Mouse (Mus musculus) liver, adult 2 months (tissue): ENCODE results near the gene Prkd2. TPM values are rescaled to one million over a fixed set of nuclear protein-coding genes. Genes with fewer than 3 reads are reported as not detected.

Experiments used
- DNase-seq: peaks from one replicate; pipeline ENCODE4 v3.0.0-alpha.2; 2011; ENCODE audit warnings: low read depth, low spot score; ENCODE audit errors: extremely low read depth
- H3K27ac ChIP-seq: fragments of 200-500 bp; replicated peaks from 2 replicates; pipeline ENCODE4 v1.5.1; 2012; ENCODE audit warnings: low read depth, mild to moderate bottlenecking, control low read depth, inconsistent platforms, low read length; ENCODE audit not compliant: insufficient read depth
- H3K27me3 ChIP-seq: fragments of 200-500 bp; 2 replicates; pipeline ENCODE4 v1.6.1; 2012; ENCODE audit warnings: mild to moderate bottlenecking, moderate library complexity, low read length, inconsistent platforms; ENCODE audit not compliant: control insufficient read depth, insufficient read depth
- H3K36me3 ChIP-seq: fragments of 200-500 bp; 2 replicates; pipeline ENCODE4 v1.6.1; 2012; ENCODE audit warnings: low read length, inconsistent platforms; ENCODE audit not compliant: control insufficient read depth, insufficient read depth
- H3K4me1 ChIP-seq: fragments of 200-500 bp; 2 replicates; pipeline ENCODE4 v1.6.1; 2011; ENCODE audit warnings: low read length; ENCODE audit not compliant: control insufficient read depth, insufficient read depth
- H3K4me3 ChIP-seq: fragments of 200-500 bp; 2 replicates; pipeline ENCODE4 v1.5.1; 2011; ENCODE audit warnings: low read depth, mild to moderate bottlenecking, control low read depth, low read length, moderate library complexity; ENCODE audit not compliant: insufficient read depth
- H3K79me2 ChIP-seq: fragments of 200-500 bp; 2 replicates; pipeline ENCODE4 v1.6.1; 2012; ENCODE audit warnings: inconsistent platforms, mild to moderate bottlenecking, low read length, moderate library complexity; ENCODE audit not compliant: control insufficient read depth, insufficient read depth
- H3K9ac ChIP-seq: fragments of 200-500 bp; 2 replicates; pipeline ENCODE4 v1.6.1; 2012; ENCODE audit warnings: low read depth, mild to moderate bottlenecking, control low read depth, inconsistent platforms, low read length
- CTCF ChIP-seq: fragments of 200-500 bp; IDR thresholded peaks from 2 replicates; pipeline ENCODE4 v1.5.1; 2011; ENCODE audit warnings: low read depth, low read length, control low read depth
- POLR2A ChIP-seq: fragments of 200-500 bp; IDR thresholded peaks from 2 replicates; pipeline ENCODE4 v1.6.1; 2011; ENCODE audit warnings: low read length, control low read depth; ENCODE audit not compliant: insufficient read depth; ENCODE audit errors: extremely low read depth
- WGBS: fragments of 180-500 bp; shearing (Covaris S2); methylation state at CpG from one replicate; pipeline ENCODE4 v1.1.7; 2018; 5-methylcytosine and 5-hydroxymethylcytosine counted together
- polyA plus RNA-seq: library from polyadenylated mRNA; depleted of rRNA; stranded (reverse); fragments of >200 nt; gene quantifications from 2 replicates; pipeline ENCODE4 v1.2.3, GENCODE M21; 2012
- total RNA-seq: library from RNA; depleted of rRNA; stranded (reverse); fragments of >200 nt; gene quantifications from 2 replicates; pipeline ENCODE4 v1.2.3, GENCODE M21; 2014

Gene Prkd2
- total and polyA plus RNA-seq, 2 experiments, result 2.5 to 11.7 TPM

GRCm38 (mm10) chr7:16909909-16910308, 67.2 kb downstream of the Prkd2 start:
- Histone ChIP-seq H3K27ac (no peak overlapping the region), H3K4me1 (no peaks in the 10 kb centered on the region), H3K36me3 (no peaks in the 10 kb centered on the region), H3K27me3 (no peaks in the 10 kb centered on the region), H3K79me2 (no peaks in the 10 kb centered on the region), H3K4me3 (no peak overlapping the region), H3K9ac (no peak overlapping the region)
- DNase-seq, result no peak
- TF ChIP-seq CTCF (no peak), POLR2A (no peak)
- 64% methylated on average over 10 of the region's 10 CpGs for WGBS

DNA sequence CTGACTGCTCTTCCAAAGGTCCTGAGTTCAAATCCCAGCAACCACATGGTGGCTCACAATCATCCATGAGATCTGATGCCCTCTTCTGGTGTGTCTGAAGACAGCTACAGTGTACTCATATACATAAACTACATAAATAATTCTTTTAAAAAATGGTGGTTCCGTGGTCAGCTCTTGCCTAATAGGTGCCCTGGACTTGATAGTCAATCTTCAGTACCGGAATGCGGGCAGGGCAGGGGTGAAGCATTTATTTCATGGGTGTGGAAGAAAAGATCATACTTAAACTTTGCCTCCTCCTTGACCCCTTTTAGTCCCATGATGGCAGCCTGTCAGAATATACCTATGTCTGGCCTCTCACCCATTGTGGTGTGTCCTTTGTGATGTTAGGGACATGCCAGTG, 69.2 kb downstream of the Prkd2 start:
- TF ChIP-seq CTCF (no peak), POLR2A (no peak)
- H3K9ac ChIP-seq, result no peak overlapping the region
- no peak overlapping the region for H3K4me3 ChIP-seq
- peaks cover 2% of the 10 kb centered on the region; the same call in 1 of the 2 replicates for H3K36me3 ChIP-seq
- H3K4me1 ChIP-seq, result no peaks in the 10 kb centered on the region
- no peaks in the 10 kb centered on the region for H3K79me2 ChIP-seq
- WGBS, result 97% methylated on average over 3 of the region's 3 CpGs
- no peaks in the 10 kb centered on the region for H3K27me3 ChIP-seq
- DNase-seq, result no peak
- no peak overlapping the region for H3K27ac ChIP-seq

DNA sequence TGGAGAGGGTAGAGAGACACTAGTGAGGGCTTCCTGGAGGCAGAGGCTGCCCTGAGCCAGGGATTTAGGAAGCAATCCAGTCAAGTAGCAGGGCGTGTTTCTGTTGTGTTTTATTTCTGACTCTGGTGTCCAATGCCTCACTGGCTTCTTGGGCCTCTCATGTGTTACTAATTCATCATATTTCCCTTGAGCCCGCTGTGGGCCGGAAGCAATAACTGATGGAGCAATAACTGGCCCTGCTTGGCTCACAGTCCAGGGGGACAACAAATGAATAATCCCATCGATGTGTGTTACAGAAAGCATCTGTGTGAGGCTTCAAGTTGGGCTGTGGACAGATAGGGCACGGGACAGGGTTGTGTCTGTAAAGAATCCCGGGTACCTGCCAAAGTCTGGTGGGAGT, 69.7 kb downstream of the Prkd2 start:
- Histone ChIP-seq H3K36me3 (peaks cover 2% of the 10 kb centered on the region; the same call in 1 of the 2 replicates), H3K79me2 (no peaks in the 10 kb centered on the region), H3K27me3 (no peaks in the 10 kb centered on the region), H3K9ac (no peak overlapping the region), H3K4me1 (no peaks in the 10 kb centered on the region), H3K27ac (no peak overlapping the region), H3K4me3 (no peak overlapping the region)
- DNase-seq, result no peak
- WGBS, result 92% methylated on average over 6 of the region's 6 CpGs
- TF ChIP-seq CTCF, result no peak
- TF ChIP-seq POLR2A, result no peak

DNA sequence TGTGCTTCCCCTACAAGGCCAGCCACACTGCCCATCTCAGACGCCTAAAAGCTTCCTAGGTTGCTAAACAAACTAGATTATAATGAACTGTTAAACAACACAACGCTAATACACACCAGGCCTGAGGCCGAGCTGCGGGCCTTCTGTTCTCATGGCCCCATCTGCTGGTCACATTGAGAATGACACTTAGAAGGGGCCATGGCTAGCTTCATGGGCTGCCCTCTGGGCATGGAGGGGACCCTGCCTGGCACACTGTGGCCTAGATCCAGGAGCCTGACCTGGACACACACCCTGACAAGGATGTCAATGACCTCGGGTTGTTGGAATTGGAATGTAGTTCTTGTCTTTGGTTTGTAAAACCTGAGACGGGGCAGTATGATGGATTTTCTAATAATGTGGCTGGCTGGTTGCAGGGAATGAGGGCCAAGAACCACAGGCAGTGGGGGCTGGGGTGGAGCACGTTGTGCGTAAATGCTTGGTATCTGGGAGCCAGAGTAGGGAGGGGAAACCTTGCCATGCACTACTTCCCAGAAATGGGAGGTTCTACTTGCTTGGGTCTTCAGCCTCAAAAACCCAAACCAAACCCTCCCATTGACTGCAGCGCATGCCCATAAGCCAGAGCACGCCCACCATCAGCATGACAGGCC, 71.2 kb downstream of the Prkd2 start:
- H3K79me2 ChIP-seq, result no peaks in the 10 kb centered on the region
- peak; percentile 28 for DNase-seq
- TF ChIP-seq POLR2A (no peak), CTCF (peak; percentile 90)
- 30% methylated on average over 10 of the region's 10 CpGs for WGBS
- no peak overlapping the region for H3K4me3 ChIP-seq
- H3K36me3 ChIP-seq, result peaks cover 2% of the 10 kb centered on the region; the same call in 1 of the 2 replicates
- H3K27me3 ChIP-seq, result no peaks in the 10 kb centered on the region
- no peak overlapping the region for H3K9ac ChIP-seq
- no peaks in the 10 kb centered on the region for H3K4me1 ChIP-seq
- H3K27ac ChIP-seq, result no peak overlapping the region

DNA sequence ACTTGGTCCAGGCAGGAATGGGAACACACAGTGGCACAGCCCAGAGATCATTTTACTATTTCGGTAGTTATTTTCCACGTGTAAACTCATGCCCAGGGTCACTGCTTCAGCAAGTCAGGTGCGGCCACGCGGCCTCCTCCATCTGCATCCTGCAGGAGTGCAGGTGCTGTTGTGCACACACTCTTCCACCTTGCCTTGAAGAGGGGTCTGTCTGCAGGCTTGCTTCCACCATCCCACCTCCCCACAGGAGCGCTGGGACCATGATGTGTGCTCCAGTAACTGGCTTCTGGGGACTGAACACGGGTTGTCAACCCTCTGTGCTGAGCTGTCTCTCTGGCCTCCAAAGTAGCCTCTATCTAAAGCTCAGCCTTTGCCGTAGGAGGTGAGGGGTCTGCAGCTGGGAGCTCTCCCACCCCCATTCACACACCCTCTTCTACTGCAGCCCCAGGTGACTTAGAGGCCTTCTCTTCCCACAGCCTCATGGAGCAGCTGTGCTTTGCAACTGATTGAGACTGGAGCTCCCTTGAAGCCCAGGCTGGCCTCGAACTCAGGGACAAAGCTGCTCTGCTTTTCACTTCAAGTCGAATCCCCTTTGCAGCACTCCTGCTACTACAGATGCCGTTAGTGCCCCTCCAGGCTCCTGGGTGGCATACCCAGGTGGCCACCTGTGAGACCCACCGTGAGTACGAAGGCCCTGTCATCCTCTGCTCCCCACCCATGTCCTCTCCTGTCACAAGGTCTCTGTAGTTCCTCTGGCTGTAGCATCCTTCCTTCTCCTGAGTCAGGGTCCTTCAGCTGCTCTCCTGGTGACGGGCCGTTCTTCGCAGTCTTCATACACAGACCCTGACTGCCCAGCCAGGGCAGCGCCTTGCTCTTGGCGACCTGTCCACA, 72.0 kb downstream of the Prkd2 start:
- Histone ChIP-seq H3K27ac (no peak overlapping the region), H3K9ac (no peak overlapping the region), H3K79me2 (no peaks in the 10 kb centered on the region), H3K4me3 (no peak overlapping the region), H3K27me3 (no peaks in the 10 kb centered on the region), H3K4me1 (no peaks in the 10 kb centered on the region), H3K36me3 (peaks cover 2% of the 10 kb centered on the region; the same call in 1 of the 2 replicates)
- no peak for TF ChIP-seq POLR2A
- TF ChIP-seq CTCF, result no peak
- no peak for DNase-seq
- WGBS, result 92% methylated on average over 18 of the region's 18 CpGs
